Mouse (Mus musculus) MN1 (cell line): ENCODE data around the gene Fbxl18.
"Not testable (repeated sequence)": the region's sequence is repeated elsewhere in the genome, so short reads cannot be mapped to it uniquely, and the experiment has no call there.

Source experiments
- DNase-seq: peaks from one replicate; pipeline ENCODE4 v3.0.0-alpha.2; 2016; ENCODE audit warnings: low spot score

Fbxl18 gene

DNA sequence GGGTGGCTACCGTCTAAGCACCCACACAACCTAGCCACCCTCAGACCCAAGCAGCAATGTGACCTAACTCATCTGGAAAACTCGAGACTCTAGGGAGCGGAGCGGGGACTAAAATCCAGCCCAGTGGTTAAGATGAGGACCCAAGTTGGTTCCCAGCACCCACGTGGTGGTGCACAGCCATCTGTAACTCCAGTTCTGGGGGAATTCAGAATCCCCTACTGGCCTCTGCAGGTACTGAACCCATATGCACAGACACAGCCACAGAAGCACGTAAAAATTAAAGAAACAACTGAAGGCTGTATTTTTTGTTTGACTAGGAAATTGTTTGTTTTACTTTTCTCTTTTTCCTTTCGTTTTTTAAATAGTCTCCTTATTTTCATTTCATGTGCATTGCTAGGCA, 21.5 kb downstream of the Fbxl18 start:
- DNase-seq: no peak

DNA sequence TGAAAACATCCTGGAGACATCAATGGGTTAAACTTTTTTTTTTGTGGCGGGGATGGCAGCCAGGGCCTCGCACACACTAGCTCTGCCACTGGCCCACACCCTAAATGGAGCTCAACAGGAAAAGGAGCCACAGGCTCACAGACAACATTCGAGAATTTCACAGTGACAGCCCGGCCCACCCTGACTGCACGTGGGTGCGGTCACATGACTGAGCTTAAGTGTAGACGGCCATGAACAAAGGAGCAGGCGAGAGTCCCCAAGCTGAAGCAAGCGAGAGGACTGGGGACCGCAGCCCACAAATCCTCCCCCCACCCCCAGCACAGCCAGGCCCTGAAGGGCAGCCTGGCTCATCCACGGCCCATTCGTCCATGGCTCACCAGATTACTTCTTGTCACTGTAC, 23.5 kb downstream of the Fbxl18 start:
- no peak for DNase-seq

DNA sequence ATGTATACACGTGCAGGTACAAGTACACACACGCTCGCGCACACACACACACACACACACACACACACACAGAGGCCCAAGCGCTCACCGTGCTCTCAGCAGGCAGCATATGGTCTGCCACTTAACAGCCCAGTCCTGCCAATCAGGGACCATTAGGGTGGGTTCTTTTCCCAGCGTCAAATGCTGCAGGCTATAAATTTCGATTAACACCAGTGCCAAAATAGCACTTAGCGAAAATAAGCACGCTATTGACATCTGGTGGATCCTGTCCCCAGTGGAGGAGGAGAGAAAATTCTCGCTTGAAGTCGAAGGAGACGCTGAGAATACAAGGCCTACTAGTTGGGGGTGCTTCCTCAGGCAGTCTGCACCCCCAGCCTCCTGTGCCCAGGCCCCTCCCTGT, 25.8 kb downstream of the Fbxl18 start:
- DNase-seq: peak; percentile 87

DNA sequence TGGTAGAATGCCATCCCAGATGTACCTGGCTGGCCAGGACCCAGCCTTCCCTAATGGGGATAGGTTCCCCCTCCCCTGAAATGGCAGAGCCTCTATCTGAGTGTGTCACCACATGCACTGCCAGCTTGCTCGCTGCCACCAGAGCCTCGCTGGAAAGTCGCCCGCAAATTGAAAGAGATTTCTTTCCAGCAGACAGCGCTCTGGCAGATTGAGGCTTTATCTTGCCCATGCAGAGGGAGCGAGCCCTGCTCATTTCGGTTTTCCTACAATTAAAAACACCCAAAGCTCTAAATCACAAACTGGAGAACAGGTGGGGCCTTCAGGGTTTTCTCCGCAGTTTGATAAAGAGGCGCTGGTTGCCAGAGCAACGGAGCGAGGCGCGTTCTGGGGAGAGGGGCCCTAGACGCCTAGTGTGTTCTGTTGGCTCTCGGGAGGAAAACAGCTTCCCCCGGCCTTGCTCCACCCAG, 37.4 kb downstream of the Fbxl18 start:
- peak; percentile 66 for DNase-seq

DNA sequence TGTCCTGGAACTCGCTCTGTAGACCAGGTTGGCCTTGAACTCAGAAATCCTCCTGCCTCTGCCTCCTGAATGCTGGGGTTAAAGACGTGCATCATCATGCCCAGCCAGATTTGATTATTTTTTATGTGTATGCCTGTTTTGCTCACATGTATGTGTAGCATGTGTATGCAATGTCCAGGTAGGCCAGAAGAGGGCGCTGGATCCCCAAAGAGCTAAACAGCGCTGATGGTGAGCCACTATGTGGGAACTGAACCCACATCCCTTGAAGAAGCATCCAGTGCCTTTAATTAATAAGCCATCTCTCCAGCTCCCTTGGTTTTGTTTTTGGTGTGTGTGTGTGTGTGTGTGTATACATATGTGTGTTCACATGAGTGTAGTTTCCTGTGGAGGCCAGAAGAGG, 38.8 kb downstream of the Fbxl18 start:
- no peak for DNase-seq

DNA sequence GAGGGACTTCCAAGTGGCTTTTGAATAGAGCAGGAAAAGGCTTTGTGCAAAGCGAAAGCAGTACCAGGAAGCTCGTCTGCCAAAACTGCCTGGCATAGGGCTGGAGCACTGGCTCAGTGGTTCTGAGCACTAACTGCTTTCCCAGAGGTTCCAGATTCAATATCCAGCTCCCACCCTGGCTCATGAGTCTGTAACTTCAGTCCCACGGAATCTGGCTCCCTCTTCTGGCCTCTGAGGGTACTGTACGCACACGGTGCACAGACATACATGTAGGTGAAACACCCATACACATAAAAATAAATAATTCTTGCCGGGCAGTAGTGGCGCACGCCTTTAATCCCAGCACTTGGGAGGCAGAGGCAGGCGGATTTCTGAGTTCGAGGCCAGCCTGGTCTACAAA, 40.3 kb downstream of the Fbxl18 start:
- DNase-seq: peak; percentile 39

DNA sequence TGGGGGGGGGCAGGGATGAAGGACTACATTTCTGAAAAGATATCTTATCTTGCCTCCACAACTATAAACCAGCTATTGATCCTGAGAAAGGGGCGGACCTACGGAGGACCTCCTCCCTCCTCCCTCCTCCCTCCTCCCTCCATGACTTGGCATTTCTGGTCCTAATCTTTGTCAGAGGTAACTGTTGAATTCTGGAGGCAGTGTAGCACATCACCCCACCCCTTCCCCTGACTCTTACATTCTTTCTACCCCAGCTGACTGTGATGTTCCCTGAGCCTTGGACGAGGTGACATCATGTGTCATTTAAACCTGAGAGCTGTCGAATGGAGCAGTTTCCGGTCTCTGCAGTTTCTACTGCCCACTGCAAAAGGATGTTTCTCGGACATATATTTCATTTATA, 41.6 kb downstream of the Fbxl18 start:
- DNase-seq: no peak

DNA sequence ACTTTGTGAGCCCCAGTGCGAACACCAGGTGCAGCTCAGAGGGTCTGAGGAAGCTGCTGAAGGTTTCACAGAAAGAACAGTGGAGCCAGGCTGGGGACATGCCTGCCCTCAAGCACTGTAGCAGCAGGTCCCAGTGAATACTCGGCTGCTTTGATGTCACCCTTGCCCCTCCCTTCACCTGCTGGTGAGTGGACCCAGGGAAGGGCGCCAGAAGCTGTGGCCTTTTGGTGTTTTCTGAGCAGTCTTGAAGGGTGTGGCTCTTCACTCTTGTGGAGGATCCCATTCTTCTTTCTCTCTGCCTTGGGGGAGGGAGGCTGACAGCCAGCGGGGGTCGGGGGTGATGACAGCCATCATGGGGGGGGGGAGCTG, 43.6 kb downstream of the Fbxl18 start:
- no peak for DNase-seq

DNA sequence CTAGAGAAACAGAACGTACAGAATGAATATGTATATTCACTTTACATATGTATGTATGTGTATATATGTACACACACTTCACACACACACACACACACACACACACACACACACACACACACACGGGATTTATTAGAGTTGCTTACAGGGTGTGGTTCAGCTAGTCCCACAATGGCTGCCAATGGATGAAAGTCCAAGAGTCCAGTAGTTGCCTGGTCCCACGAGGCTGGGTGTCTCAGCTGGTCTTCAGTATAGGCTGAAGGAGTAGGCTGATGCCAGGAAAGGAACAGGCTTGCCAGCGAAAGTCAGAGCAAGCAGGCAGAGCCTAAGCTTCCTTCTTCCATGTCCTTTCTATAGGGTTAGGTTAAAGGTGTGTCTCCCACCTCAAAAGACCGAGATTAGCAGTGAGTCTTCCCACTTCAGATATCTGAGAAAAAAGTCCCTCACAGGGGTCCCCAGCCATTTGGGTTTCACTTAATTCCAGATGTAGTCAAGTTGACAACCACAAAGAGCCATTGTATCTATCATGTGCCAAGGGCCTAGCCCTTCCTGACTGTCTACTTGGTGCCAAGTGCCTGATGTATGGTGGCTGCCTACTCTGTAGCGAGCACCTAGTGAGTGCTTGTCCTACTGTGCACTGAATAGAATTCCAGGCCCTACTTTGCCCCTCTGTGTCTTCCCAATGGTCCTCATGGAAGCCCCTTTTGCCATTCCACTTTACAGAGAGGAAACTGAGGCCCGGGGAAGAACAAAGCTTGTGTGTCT, 44.1 kb downstream of the Fbxl18 start:
- no peak for DNase-seq

DNA sequence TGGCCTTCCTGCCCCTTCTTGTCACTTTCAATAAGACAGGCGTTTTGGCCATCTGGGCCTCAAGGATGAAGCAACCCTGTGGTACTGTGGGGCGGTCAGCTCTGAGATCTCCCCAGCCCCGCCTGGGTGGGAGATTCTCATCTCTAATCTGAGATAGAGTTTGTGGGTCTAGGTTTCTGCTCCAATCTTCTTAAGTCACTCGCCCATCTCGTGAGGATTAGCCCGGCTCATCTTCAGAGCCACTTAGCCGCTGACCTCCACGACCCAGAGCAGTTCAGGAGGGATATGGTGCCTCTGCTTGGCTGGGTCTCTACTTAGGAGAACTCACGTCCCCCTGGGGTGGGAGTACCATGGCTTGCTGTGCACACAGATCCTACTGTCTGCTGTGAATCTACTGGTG, 44.7 kb downstream of the Fbxl18 start:
- no peak for DNase-seq

DNA sequence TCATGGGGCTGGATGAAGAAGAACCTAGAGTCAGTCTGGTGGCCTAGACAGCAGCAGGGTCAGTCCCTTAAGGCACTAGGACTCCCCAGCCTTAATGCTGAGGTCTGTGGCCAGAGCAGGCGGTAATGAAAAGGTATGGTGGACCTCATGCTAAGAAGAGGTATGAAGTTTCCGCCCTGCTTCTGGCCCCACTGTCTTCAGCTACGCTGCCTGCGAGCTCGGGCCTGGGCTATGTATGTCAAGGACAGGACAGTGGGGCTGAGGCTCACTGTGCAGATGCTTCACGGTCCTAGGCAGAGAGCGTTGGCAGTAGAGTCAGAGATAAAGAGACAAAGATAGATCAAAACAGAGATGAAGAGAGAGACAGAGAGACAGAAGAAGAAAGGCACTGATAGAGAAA, 46.3 kb downstream of the Fbxl18 start:
- no peak for DNase-seq

DNA sequence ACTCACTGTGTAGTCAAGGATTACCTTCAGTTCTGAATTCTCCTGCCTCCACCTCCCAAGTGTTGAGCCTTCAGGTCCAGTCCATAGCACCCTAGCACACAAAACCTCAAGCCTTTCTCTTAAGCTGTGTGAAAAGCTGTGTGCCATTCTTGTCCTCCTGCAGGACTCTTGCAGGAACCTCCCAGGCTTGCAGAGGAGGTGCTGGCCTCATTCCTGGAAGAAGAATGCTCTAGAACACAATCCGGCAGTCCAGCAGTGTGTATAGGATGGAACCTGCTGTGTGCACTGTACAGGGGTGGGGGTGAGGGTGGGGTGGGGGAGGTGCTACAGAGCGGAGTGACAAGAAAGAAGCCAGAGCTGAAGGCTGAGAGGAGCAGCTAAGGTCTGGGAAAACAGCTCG, 47.1 kb downstream of the Fbxl18 start:
- peak; percentile 30 for DNase-seq

DNA sequence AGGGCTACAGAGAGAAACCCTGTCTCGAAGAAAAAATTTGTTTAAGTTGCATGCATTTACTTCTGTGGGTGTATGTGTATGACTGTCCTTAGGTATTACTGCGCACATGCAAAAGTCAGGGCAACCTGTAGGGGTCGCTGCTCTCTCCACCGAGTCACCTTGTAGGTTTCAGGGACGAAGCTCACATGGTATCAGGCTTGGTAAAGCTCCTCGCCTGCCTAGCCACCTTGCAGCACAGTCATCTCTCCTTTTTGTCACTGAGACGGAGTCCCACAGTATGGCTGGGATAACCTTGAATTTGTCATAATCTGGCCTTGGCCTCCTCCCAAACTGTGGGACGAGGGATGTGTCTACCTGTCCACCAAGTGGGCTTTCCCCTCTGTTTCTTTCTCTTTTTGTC, 50.8 kb downstream of the Fbxl18 start:
- no peak for DNase-seq

DNA sequence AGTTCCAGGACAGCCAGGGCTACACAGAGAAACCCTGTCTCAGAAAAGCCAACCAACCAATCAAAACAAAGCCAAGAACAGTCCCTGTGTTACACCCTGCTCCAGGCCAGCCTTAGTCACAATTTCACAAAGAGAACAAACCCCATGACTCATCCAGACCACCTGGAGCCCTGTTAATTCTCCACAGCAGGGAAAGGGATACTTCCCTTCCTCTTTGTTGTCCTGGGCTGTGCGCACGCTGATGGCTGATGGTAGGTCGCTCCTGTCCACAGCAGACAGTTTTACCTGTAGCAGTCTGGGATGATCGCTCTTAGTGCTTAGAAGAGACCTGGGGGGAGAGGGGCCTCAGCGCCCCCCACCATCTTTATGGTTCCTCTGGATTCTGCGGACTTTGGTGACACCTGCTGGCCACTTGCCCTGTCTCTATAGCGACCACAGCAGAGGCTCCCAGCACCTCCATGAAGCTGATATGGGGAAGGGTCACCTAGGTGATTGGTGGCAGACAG, 53.0 kb downstream of the Fbxl18 start:
- peak; percentile 81 for DNase-seq

DNA sequence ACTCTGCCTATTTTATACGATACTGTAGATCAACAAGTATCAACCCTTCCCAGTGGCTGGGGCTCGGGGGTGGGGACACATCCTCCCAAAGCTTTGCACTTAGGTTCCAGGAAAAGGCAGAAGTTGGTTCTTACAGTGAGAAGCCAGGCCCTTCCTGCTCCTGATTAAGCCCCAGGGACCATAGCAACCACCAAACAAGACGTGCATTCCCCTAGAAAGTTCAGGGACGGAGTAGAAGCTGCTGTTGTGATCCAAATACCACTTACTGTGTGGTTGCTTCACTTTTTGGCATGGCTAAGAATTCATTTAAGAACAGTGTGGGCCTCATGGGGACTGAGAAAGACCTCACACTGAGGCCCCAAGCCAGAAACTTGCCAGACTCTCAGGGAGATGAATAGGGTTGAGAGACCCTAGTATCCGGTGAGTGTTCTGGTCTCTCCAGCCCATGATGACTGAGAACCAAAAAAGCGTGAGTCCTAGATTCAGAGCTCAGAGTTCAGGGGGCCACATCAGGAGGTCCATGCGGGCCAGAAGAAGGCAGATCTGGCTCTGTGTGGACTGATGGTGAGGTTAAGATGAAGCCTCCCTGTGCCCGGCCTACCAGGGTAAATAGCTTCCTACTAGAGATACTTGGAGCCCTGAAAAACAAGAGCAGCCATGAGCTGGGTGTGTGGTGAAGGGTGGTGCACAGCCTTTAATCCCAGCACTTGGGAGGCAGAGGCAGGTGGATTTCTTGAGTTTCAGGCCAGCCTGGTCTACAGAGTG, 53.7 kb downstream of the Fbxl18 start:
- peak; percentile 17 for DNase-seq

DNA sequence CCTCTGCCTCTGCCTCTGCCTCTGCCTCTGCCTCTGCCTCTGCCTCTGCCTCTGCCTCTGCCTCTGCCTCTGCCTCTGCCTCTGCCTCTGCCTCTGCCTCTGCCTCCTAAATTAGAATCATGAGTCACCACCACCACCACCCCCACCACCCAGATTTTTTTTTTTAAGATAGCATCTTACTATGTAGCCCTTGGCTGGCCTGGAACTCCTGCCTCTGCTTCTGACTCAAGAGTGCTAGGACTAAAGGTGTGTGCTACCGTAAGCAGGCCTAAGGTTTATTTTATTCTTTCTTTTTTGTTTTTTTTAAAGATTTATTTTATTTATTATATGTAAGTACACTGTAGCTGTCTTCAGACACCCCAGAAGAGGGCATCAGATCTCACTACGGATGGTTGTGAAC, 57.8 kb downstream of the Fbxl18 start:
- DNase-seq: not testable (repeated sequence)

DNA sequence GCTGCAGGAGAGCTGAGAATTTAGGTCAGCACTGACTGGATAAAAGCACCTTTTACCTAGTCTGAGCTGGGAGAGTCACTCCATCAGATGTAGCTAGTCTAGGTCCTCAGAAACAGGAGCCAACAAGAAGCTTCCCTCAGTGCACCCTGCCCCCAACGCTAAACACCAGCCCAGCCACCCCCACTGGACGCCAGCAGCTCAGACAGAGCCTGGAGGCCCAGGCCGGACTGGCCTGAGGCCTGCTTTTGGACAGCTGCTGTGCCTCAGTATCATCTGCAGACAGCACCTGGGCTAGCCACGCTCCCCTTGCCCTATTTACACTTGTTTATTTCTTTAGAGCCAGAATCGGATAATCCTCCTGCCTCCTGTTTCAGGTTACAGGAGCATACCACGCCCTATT, 58.3 kb downstream of the Fbxl18 start:
- DNase-seq: no peak

DNA sequence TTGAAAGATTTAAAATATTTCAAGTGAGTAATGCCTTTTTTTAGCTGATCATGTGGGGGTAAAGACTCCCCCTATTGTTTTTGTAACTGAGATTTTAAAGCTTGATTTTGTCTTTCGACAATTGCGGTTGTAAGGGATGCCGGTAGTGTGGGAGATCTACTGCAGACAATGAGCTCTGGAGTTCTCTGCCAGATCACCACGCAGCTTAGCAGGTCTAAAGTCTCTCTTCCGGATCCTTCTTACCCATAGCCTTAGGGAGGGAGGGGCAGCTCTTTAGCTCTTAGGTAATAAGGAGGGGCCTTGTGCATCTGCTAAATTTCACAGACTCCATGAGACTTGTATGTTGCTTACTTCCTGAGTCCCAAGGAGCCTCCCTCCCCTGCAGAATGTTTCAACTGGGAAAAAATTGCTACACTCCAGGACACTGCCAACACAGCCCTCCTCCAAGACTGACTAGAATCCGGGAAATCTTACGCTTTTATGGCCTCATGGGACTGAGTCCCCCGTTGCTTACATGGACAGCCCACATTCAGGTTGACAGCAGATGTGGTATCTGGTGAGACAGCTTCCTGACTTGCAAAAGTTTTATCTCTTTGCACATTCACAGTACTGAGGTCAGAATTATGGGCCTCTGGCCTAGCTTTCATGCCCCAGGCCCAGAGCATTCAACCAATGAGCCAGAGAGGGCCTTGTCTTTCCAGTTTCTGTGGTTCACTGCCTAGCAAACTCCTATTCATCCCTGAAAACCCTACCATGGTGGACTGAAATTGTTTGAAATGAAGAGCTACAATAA, 61.4 kb downstream of the Fbxl18 start:
- no peak for DNase-seq

DNA sequence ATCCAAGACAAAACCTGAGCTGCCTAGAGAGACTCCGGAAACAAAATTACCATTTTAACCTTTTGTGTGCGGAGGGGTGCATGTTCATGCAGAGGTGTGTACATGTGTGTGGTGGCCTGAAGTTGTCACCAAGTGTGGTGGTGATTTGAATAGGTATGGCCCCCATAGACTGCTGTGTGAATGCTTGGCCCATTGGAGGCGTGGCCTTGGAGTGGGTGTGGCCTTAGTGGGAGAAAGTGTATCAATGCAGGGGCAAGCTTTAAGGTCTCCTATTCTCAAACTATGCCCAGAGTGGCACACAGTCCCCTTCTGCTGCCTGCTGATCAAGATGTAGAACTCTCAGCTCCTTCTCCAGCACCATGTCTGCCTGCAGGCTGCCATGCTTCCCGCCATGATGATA, 69.1 kb downstream of the Fbxl18 start:
- DNase-seq: no peak

DNA sequence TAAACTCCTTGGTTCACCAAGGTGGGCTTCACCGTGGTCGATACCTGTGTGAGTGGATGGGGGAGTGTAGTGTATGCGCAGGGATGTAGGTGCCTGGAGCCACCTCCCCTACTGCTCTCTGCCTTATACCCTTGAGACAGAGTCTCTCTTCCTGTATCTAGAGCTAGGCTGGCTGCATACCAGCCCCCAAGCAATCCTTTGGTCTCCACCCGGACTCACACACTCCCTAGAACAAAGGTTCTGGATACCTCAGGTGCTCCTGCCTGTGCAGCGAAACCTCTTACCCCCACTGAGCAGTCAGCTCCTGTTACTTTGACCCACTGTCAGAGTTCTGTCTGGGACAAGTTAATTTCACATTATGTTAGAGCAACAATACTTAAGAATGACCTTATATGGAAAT, 69.6 kb downstream of the Fbxl18 start:
- DNase-seq: no peak

DNA sequence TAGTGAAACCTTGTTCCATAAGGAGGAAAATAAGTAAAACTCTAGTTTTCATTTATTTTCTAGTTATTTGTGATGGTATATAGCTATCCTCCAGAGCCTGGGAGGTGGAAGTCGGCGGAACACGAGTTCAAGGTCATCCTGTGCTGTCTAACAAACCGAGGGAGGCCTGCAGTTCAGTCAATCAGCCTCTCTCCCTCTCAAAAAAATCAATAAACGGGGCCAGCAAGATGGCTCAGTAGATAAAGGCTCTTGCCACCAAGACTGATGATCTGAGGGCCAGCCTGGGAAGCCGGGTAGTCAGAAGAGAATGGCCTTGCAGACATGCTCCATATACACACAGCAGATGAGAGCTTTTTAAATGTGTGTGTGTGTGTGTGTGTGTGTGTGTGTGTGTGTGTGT, 71.1 kb downstream of the Fbxl18 start:
- peak; percentile 80 for DNase-seq
